Mouse (Mus musculus) neural tube, embryonic 15.5 days (tissue): ENCODE data around the gene Gm11037. TPM values are rescaled to one million over a fixed set of nuclear protein-coding genes. Genes with fewer than 3 reads are reported as not detected.
A peak's percentile ranks its signal among the peaks of the same experiment; 100 is the strongest.

Experiments
- ATAC-seq: fragments of 200-750 bp; cut with Nextera tagmentation; 2 replicates; pipeline ENCODE4 v1.8.0; 2017; ENCODE audit warnings: mild to moderate bottlenecking, moderate TSS enrichment, moderate library complexity; ENCODE audit not compliant: low FRiP score
- H3K27ac ChIP-seq: fragments of 300-500 bp; sonication (generic); replicated peaks from 2 replicates; pipeline ENCODE4 v1.5.1; 2015; ENCODE audit warnings: mild to moderate bottlenecking, inconsistent platforms
- H3K27me3 ChIP-seq: fragments of 300-500 bp; sonication (generic); replicated peaks from 2 replicates; pipeline ENCODE4 v1.6.1; 2015; ENCODE audit warnings: inconsistent platforms
- H3K36me3 ChIP-seq: fragments of 300-500 bp; sonication (generic); 2 replicates; pipeline ENCODE4 v1.6.1; 2015; ENCODE audit warnings: inconsistent platforms
- H3K4me1 ChIP-seq: fragments of 300-500 bp; sonication (generic); 2 replicates; pipeline ENCODE4 v1.6.1; 2015; ENCODE audit warnings: inconsistent platforms
- H3K4me2 ChIP-seq: fragments of 300-500 bp; sonication (generic); 2 replicates; pipeline ENCODE4 v1.6.1; 2015; ENCODE audit warnings: inconsistent platforms, mild to moderate bottlenecking, moderate library complexity
- H3K4me3 ChIP-seq: fragments of 300-500 bp; sonication (generic); replicated peaks from 2 replicates; pipeline ENCODE4 v1.5.1; 2015; ENCODE audit warnings: mild to moderate bottlenecking, inconsistent platforms
- H3K9ac ChIP-seq: fragments of 300-500 bp; sonication (generic); replicated peaks from 2 replicates; pipeline ENCODE4 v1.6.1; 2015; ENCODE audit warnings: mild to moderate bottlenecking, inconsistent platforms
- H3K9me3 ChIP-seq: fragments of 300-500 bp; sonication (generic); replicated peaks from 2 replicates; pipeline ENCODE4 v1.6.1; 2016; ENCODE audit warnings: inconsistent platforms
- WGBS: fragments of 180-500 bp; shearing (Covaris S2); methylation state at CpG from one replicate; pipeline ENCODE4 v1.1.7; 2015; ENCODE audit warnings: mixed read lengths; 5-methylcytosine and 5-hydroxymethylcytosine counted together
- polyA plus RNA-seq: library from polyadenylated mRNA; unstranded; fragments of >200 nt; fragmentation: Nextera tagmentation; extraction: Ambion mirVana; gene quantifications from 2 replicates; pipeline ENCODE4 v1.2.1, GENCODE M21; 2015

Gm11037 gene
- polyA plus RNA-seq, 1 experiment from 2014 or later: not detected

DNA sequence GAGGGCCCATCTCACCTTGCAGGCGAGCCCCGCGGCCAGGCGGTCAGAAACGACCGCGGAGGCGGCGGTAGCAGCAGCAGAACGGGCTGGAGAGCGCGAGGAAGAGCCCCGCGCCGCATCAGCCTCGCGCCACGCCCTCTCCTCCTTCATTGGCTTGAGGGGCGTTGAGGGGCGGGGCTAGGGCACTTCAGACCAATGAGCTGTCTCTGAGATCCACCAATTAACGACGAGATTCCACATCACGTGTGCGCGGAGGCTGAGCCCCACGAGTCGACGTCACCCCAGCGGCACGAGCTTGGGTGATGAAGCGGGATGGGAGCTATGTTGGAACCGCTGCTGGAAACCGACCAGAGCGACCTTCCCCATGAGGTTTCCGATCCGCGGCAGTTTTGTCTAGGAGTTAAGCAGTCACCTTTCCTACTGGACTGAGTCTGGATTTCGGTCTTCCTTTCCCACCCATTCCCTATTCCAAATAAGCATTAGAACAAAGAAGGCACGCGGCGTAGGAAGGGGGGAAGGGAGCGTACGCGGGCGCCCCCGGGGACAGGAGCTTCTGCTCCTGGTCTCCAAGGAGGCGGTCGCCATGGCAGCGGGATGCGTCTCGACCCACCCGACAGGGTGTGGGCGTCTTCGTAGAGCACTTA is 26.8 kb downstream of the Gm11037 start, which contains the start of gene 1700037H04Rik:
Gene 1700037H04Rik (minus strand): TSS at position 144 of the 644 bp plus-strand sequence.
- ATAC-seq: peak; percentile 99
- Histone ChIP-seq H3K4me2 (peak within 1 kb of the TSS; percentile 83), H3K9me3 (no peaks in the 10 kb centered on the region), H3K4me3 (peak within 1 kb of the TSS; percentile 85), H3K36me3 (no peaks in the 10 kb centered on the region; the same call in 1 of the 2 replicates), H3K9ac (peak within 1 kb of the TSS; percentile 83), H3K27ac (peak within 1 kb of the TSS; percentile 93), H3K27me3 (no peaks in the 10 kb centered on the region), H3K4me1 (peaks cover 41% of the 10 kb centered on the region)
- WGBS: under 1% methylated on average over 54 of the region's 54 CpGs

DNA sequence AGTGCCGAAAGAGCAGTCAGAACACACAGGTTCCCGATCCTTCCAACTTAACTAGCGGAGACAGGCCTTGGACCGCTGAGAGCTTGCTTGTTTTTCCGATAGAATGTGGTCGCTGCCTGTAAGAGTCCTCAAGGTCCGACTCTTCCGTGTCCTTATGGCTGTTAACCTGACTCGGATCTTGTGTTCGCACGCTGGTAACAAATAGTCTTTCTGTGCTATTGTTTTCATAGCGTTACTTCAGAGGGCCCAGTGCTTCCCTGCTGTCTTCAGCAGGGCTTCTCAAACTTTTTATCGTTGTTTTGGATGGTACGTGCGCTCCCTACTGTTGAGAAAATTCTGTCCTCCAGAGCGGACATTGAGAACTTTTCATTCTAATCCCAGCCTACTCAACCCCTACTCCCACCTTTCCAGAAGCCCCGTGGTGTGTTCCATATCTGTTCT is 27.4 kb downstream of the Gm11037 start:
- WGBS: 1% methylated on average over 17 of the region's 17 CpGs
- Histone ChIP-seq H3K27me3 (no peaks in the 10 kb centered on the region), H3K27ac (peak overlapping the region; percentile 93), H3K4me2 (peak overlapping the region; percentile 83), H3K9ac (peak overlapping the region; percentile 73), H3K4me1 (peaks cover 39% of the 10 kb centered on the region), H3K9me3 (no peaks in the 10 kb centered on the region; the same call in 1 of the 2 replicates), H3K4me3 (peak overlapping the region; percentile 85), H3K36me3 (no peaks in the 10 kb centered on the region)
- peak; percentile 3 for ATAC-seq

DNA sequence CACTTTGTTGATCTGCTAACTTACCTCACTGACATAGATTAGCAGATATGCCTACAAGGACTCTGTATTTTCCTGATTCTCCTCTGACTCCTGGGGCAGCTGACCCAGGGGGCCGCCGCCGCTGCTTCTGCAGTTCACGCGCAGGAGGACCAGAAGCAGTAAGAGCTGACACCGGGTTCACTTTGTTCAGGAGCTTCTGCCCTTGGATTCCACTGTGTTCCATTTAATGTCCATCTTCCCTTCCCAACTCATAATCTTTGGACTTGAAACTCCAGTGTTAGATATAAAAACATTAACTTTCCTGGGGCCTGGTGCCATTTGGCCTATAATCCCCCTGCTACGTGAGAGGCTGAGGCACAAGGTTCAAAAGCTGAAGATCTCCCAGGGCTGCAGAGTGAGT is 30.6 kb downstream of the Gm11037 start:
- Histone ChIP-seq H3K9ac (no peak overlapping the region), H3K4me1 (peaks cover 13% of the 10 kb centered on the region), H3K4me3 (no peak overlapping the region), H3K27me3 (no peaks in the 10 kb centered on the region), H3K9me3 (no peaks in the 10 kb centered on the region; the same call in 1 of the 2 replicates), H3K27ac (no peak overlapping the region), H3K36me3 (no peaks in the 10 kb centered on the region), H3K4me2 (no peak overlapping the region)
- 81% methylated on average over 7 of the region's 7 CpGs for WGBS
- no peak for ATAC-seq

DNA sequence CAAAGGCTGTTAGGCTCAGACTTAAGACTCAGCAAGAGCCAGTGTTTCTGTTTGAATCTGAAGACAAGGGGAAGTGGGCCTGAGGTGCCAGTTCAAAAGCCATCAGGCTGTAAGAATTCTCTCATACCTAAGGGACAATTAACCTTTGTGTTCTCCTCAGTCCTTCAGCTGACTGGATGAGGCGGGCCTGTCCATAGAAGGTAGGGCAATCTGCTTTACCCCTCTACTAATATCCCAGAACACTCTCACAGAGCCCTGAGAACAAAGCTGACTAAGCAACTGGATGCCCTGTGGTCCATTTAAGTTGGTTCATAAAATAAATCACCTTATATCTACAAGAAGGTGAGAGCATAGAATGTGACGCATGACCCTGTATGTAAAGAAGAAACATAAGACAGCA is 32.9 kb downstream of the Gm11037 start:
- Histone ChIP-seq H3K9me3 (no peaks in the 10 kb centered on the region; the same call in 1 of the 2 replicates), H3K27me3 (peaks cover 9% of the 10 kb centered on the region; the same call in 1 of the 2 replicates), H3K27ac (no peak overlapping the region), H3K9ac (no peak overlapping the region), H3K4me1 (peaks cover 6% of the 10 kb centered on the region), H3K36me3 (no peaks in the 10 kb centered on the region), H3K4me2 (no peak overlapping the region), H3K4me3 (no peak overlapping the region)
- ATAC-seq: no peak
- WGBS: 70% methylated on average over 2 of the region's 2 CpGs

DNA sequence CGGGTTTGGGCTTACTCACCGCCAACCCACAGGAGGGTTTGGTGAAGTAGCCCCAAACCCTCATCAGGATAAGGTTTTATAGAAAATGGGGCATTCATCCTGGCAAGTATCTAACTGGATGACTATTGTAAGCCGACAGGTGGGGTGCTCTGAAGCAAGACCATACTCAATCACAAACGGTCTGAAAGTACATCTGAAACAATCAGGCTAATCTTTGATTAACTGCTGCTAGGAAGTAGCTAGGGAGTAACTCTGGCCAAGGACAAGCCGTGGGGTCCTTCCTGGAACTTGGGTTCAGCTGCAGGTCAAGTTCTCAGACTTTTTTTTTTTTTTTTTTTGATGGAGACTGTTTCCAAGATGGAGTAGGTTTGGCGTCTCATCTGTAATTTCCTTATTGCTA is 34.7 kb downstream of the Gm11037 start:
- Histone ChIP-seq H3K4me1 (peaks cover 11% of the 10 kb centered on the region), H3K4me3 (no peak overlapping the region), H3K27ac (no peak overlapping the region), H3K4me2 (no peak overlapping the region), H3K36me3 (no peaks in the 10 kb centered on the region; the same call in 1 of the 2 replicates), H3K9me3 (no peaks in the 10 kb centered on the region; the same call in 1 of the 2 replicates), H3K9ac (no peak overlapping the region), H3K27me3 (peaks cover 27% of the 10 kb centered on the region)
- ATAC-seq: no peak
- WGBS: 85% methylated on average over 6 of the region's 6 CpGs

DNA sequence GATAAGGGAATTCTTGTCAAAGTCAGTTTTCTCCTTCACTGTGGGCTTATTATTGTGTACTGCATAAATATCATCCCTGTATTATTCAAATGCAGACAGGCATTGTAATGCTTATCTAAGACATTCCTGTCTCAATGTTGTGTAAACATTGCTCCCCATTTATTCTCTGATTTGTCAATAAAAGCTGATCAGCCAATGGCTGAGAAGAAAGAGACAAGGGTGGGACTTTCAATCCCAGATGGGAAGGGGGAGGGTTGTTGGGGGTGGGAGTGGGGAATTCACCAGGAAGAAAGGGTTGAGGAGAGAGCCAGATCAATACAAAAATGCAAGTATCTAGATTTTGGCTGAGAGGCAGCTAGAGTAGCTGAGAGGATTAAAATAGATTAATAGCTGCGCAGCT is 35.6 kb downstream of the Gm11037 start:
- H3K9me3 ChIP-seq: no peaks in the 10 kb centered on the region; the same call in 1 of the 2 replicates
- H3K27me3 ChIP-seq: peaks cover 33% of the 10 kb centered on the region
- no peak overlapping the region for H3K9ac ChIP-seq
- peaks cover 17% of the 10 kb centered on the region for H3K4me1 ChIP-seq
- no peak overlapping the region for H3K27ac ChIP-seq
- ATAC-seq: no peak
- no peaks in the 10 kb centered on the region; the same call in 1 of the 2 replicates for H3K36me3 ChIP-seq
- no peak overlapping the region for H3K4me2 ChIP-seq
- no peak overlapping the region for H3K4me3 ChIP-seq
- 62% methylated on average over 1 of the region's 1 CpGs for WGBS

DNA sequence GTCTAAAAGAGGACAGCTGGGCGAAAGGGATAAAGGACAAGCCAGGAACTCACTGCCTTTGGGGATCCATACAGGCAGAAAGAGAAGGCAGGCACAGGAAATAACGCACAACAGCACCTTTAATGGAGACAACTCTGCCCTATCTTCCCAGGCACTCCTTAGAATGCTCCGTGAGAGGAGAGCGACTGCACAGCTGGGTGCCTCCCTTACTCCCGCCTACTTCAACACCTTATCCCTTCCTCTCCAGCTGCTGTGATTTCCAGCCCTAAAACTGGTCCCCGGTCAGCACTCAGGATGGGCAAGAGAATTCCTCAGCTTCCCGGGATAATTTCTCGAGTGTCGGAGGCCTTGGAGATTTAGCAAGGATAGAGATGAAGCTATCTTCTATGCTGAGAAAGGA is 37.6 kb downstream of the Gm11037 start:
- Histone ChIP-seq H3K4me3 (peak overlapping the region; percentile 14; the same call in 1 of the 2 replicates), H3K4me2 (peak overlapping the region; percentile 48; the same call in 1 of the 2 replicates)
- WGBS: 22% methylated on average over 9 of the region's 9 CpGs

DNA sequence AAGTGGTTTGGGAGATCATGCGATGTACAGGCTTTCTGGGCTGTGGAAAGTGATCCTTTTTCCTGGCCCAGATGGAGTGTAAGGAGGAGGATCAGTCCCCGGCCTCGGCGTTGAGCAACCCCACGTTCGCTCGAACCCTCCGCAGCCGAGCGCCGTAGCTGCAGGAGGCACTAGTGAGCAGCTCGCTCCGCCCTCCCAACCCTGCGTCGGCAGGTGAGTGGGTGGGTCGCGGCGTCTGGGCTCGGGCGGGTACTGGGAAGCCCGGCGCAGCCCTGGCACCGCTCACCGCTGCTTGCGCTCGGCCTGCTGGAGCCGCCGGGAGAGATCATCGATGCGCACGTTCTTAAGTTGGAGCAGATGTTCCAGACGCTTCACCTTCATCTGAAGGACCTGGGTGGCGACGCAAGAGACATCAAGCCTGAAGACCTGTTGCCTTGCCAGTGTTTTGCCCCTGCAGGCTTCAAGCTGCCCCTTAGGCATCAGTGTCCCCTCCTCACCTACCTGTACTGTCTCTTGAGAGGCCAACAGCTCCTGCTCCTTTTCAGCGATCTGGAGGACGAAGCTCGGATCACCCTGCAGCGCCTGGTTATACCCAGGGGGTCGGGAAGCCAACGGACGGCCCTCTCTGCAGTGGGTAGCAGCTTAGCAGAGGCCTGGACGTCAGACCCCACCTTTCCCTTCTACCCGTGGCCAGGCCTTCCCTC is 38.3 kb downstream of the Gm11037 start:
- Histone ChIP-seq H3K27me3 (peaks cover 33% of the 10 kb centered on the region), H3K9me3 (no peaks in the 10 kb centered on the region), H3K4me3 (peak overlapping the region; percentile 14), H3K4me1 (peaks cover 42% of the 10 kb centered on the region), H3K9ac (no peak overlapping the region), H3K36me3 (no peaks in the 10 kb centered on the region; the same call in 1 of the 2 replicates), H3K4me2 (peak overlapping the region; percentile 48), H3K27ac (no peak overlapping the region)
- no peak for ATAC-seq
- WGBS: 10% methylated on average over 43 of the region's 43 CpGs

More for the DNA sequence above, 37.6 kb downstream of the Gm11037 start:
- Histone ChIP-seq H3K36me3 (no peaks in the 10 kb centered on the region; the same call in 1 of the 2 replicates), H3K4me1 (peaks cover 36% of the 10 kb centered on the region), H3K9me3 (no peaks in the 10 kb centered on the region), H3K27ac (no peak overlapping the region), H3K9ac (no peak overlapping the region), H3K27me3 (peaks cover 33% of the 10 kb centered on the region)
- no peak for ATAC-seq

DNA sequence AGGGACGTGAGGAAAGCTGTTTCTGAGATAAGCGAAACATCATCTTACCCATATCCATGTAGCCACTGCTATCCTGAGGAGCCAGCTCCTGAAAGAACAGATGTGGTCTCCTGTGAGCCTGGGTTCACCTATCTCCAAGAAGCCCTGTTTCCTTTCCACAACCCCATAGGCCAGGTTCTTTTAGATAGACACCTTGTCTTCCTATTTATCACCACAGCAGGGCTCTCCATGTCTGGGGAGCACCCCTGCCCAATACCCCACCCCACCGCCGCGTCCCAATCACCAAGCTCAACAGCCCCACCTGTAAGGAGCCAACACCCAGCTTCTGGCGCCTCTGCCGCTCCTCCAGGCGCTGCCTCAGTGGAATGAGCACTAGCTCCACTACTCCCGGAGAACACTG is 39.0 kb downstream of the Gm11037 start:
- 59% methylated on average over 9 of the region's 9 CpGs for WGBS
- Histone ChIP-seq H3K36me3 (peaks cover 3% of the 10 kb centered on the region; the same call in 1 of the 2 replicates), H3K4me3 (no peak overlapping the region), H3K9ac (no peak overlapping the region), H3K4me1 (peaks cover 50% of the 10 kb centered on the region), H3K27ac (no peak overlapping the region), H3K9me3 (no peaks in the 10 kb centered on the region), H3K4me2 (no peak overlapping the region), H3K27me3 (peaks cover 33% of the 10 kb centered on the region)
- ATAC-seq: no peak

DNA sequence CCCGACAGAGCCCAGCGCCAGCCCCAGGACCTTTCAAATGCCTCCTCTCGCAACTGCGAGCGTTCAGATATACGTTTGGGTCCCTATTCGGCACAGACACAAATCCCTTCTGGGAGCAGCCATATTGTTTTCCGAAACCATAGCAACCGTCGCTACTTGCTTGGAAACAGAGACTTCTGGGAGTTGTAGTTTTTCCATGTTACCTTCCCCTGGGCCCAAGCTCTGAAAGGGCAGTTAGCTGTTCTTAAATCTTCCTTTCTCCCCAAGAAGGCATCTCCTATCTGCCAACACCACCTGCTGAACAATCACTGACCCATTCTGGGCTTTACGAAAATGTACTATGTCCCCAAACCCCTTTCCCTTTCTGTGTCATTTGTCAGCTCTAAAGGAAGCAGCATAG is 41.4 kb downstream of the Gm11037 start:
- Histone ChIP-seq H3K36me3 (peaks cover 5% of the 10 kb centered on the region; the same call in 1 of the 2 replicates), H3K27me3 (peaks cover 33% of the 10 kb centered on the region), H3K4me3 (peak overlapping the region; percentile 44), H3K27ac (no peak overlapping the region), H3K9ac (peak overlapping the region; percentile 47), H3K9me3 (no peaks in the 10 kb centered on the region), H3K4me2 (peak overlapping the region; percentile 85), H3K4me1 (peaks cover 70% of the 10 kb centered on the region)
- peak; percentile 64 for ATAC-seq
- WGBS: 6% methylated on average over 11 of the region's 11 CpGs

DNA sequence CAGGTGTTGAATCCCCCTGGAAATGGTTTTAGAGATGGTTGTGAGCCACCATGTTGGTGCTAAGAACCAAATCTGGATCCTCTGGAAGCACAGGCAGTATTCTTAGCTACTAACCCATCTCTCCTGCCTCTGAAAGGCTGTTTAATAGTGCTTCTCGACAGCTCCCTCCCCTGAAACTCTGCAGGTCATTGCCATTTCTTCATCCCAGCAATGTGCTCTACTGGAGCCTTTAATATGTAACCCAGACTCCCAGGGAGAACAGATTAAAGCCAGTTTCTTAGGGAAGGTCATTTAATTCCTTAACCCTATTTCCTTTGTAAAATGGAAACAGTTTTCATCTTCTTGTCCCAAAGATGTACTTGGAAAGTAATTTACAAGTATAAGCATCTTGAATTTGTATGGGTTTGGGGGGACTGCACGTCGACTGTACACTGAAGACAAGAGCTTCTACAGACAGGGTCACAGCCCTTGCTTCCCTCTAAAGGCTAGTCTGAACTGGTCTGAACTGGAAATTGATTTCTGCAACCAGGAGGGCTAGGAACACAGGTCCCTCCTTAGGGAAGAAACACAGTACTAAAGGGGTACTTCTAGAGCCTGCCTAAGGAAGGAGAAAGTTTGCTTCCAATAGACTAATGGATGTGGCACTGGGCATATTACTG is 42.1 kb downstream of the Gm11037 start:
- peak overlapping the region; percentile 85; the same call in 1 of the 2 replicates for H3K4me2 ChIP-seq
- 65% methylated on average over 3 of the region's 3 CpGs for WGBS
- no peak overlapping the region for H3K4me3 ChIP-seq
- peaks cover 5% of the 10 kb centered on the region; the same call in 1 of the 2 replicates for H3K36me3 ChIP-seq
- H3K9me3 ChIP-seq: no peaks in the 10 kb centered on the region
- ATAC-seq: no peak
- no peak overlapping the region for H3K9ac ChIP-seq
- no peak overlapping the region for H3K27ac ChIP-seq
- peaks cover 31% of the 10 kb centered on the region for H3K27me3 ChIP-seq
- peaks cover 70% of the 10 kb centered on the region for H3K4me1 ChIP-seq
